Mouse (Mus musculus) forebrain, embryonic 12.5 days (tissue): ENCODE results near the gene Cdk6. TPM values are rescaled to one million over a fixed set of nuclear protein-coding genes. Genes with fewer than 3 reads are reported as not detected.

Experiments
- ATAC-seq: fragments of 200-750 bp; cut with Nextera tagmentation; 2 replicates; pipeline ENCODE4 v1.8.0; 2017; ENCODE audit warnings: moderate TSS enrichment; ENCODE audit not compliant: low FRiP score
- H3K27ac ChIP-seq: fragments of 300-500 bp; sonication (generic); 2 replicates; pipeline ENCODE4 v1.5.1; 2016; ENCODE audit warnings: mild to moderate bottlenecking
- H3K27me3 ChIP-seq: fragments of 300-500 bp; sonication (generic); 2 replicates; pipeline ENCODE4 v1.6.1; 2016; ENCODE audit warnings: mild to moderate bottlenecking
- H3K36me3 ChIP-seq: fragments of 300-500 bp; sonication (generic); replicated peaks from 2 replicates; pipeline ENCODE4 v1.6.1; 2016; ENCODE audit warnings: mild to moderate bottlenecking
- H3K4me1 ChIP-seq: fragments of 300-500 bp; sonication (generic); 2 replicates; pipeline ENCODE4 v1.6.1; 2016
- H3K4me2 ChIP-seq: fragments of 300-500 bp; sonication (generic); 2 replicates; pipeline ENCODE4 v1.6.1; 2016; ENCODE audit warnings: mild to moderate bottlenecking, moderate library complexity
- H3K4me3 ChIP-seq: fragments of 300-500 bp; sonication (generic); replicated peaks from 2 replicates; pipeline ENCODE4 v1.5.1; 2016; ENCODE audit warnings: mild to moderate bottlenecking
- H3K9ac ChIP-seq: fragments of 300-500 bp; sonication (generic); 2 replicates; pipeline ENCODE4 v1.6.1; 2016; ENCODE audit warnings: mild to moderate bottlenecking
- H3K9me3 ChIP-seq: fragments of 300-500 bp; sonication (generic); 2 replicates; pipeline ENCODE4 v1.6.1; 2016
- WGBS: fragments of 180-500 bp; shearing (Covaris S2); methylation state at CpG from one replicate; pipeline ENCODE4 v1.1.7; 2016; 5-methylcytosine and 5-hydroxymethylcytosine counted together
- polyA plus RNA-seq: library from polyadenylated mRNA; unstranded; fragments of >200 nt; fragmentation: Nextera tagmentation; extraction: Ambion mirVana; gene quantifications from 2 replicates; pipeline ENCODE4 v1.2.1, GENCODE M21; 2016

Cdk6 gene
- polyA plus RNA-seq, 1 experiment from 2014 or later: 32.4 TPM

GRCm38 (mm10) chr5:3463758-3464157, 122.5 kb downstream of the Cdk6 start:
- WGBS: 85% methylated on average over 3 of the region's 3 CpGs
- no peak for ATAC-seq
- no peak overlapping the region for H3K9ac ChIP-seq
- no peak overlapping the region for H3K4me2 ChIP-seq
- H3K27ac ChIP-seq: no peak overlapping the region
- H3K36me3 ChIP-seq: no peaks in the 10 kb centered on the region
- no peaks in the 10 kb centered on the region for H3K27me3 ChIP-seq
- H3K4me1 ChIP-seq: no peaks in the 10 kb centered on the region
- H3K9me3 ChIP-seq: no peaks in the 10 kb centered on the region
- no peak overlapping the region for H3K4me3 ChIP-seq

GRCm38 (mm10) chr5:3466069-3466877, 125.0 kb downstream of the Cdk6 start:
- H3K27ac ChIP-seq: no peak overlapping the region
- no peak overlapping the region for H3K4me2 ChIP-seq
- H3K4me1 ChIP-seq: no peaks in the 10 kb centered on the region
- no peak overlapping the region for H3K9ac ChIP-seq
- 75% methylated on average over 7 of the region's 7 CpGs for WGBS
- no peak overlapping the region for H3K4me3 ChIP-seq
- no peaks in the 10 kb centered on the region for H3K36me3 ChIP-seq
- no peaks in the 10 kb centered on the region for H3K9me3 ChIP-seq
- ATAC-seq: no peak
- no peaks in the 10 kb centered on the region for H3K27me3 ChIP-seq

GRCm38 (mm10) chr5:3470866-3471265, 129.6 kb downstream of the Cdk6 start:
- no peaks in the 10 kb centered on the region for H3K36me3 ChIP-seq
- no peaks in the 10 kb centered on the region for H3K4me1 ChIP-seq
- WGBS: 79% methylated on average over 10 of the region's 10 CpGs
- no peak overlapping the region for H3K27ac ChIP-seq
- no peak overlapping the region for H3K4me3 ChIP-seq
- no peak overlapping the region for H3K4me2 ChIP-seq
- no peaks in the 10 kb centered on the region for H3K9me3 ChIP-seq
- H3K27me3 ChIP-seq: no peaks in the 10 kb centered on the region
- no peak for ATAC-seq
- no peak overlapping the region for H3K9ac ChIP-seq

GRCm38 (mm10) chr5:3472311-3473156, 131.2 kb downstream of the Cdk6 start:
- 91% methylated on average over 22 of the region's 22 CpGs for whole genome bisulfite sequencing
- Histone ChIP-seq H3K9me3 (no peaks in the 10 kb centered on the region), H3K4me1 (no peaks in the 10 kb centered on the region), H3K27me3 (no peaks in the 10 kb centered on the region), H3K4me3 (no peak overlapping the region), H3K9ac (no peak overlapping the region), H3K4me2 (no peak overlapping the region), H3K36me3 (no peaks in the 10 kb centered on the region), H3K27ac (no peak overlapping the region)
- no peak for ATAC-seq

- ATAC-seq: no peak
- Histone ChIP-seq H3K4me1 (no peaks in the 10 kb centered on the region), H3K36me3 (no peaks in the 10 kb centered on the region), H3K27ac (no peak overlapping the region), H3K4me3 (no peak overlapping the region), H3K9ac (no peak overlapping the region), H3K27me3 (no peaks in the 10 kb centered on the region), H3K4me2 (no peak overlapping the region), H3K9me3 (no peaks in the 10 kb centered on the region)
- WGBS: 81% methylated on average over 3 of the region's 3 CpGs
Observed at GRCm38 (mm10) chr5:3477711-3478110, 136.4 kb downstream of the Cdk6 start.

- no peak overlapping the region for H3K4me2 ChIP-seq
- H3K27ac ChIP-seq: no peak overlapping the region
- no peaks in the 10 kb centered on the region for H3K4me1 ChIP-seq
- H3K27me3 ChIP-seq: no peaks in the 10 kb centered on the region
- no peaks in the 10 kb centered on the region for H3K9me3 ChIP-seq
- 95% methylated on average over 8 of the region's 8 CpGs for WGBS
- H3K36me3 ChIP-seq: no peaks in the 10 kb centered on the region
- no peak for ATAC-seq
- no peak overlapping the region for H3K4me3 ChIP-seq
- no peak overlapping the region for H3K9ac ChIP-seq
Observed at GRCm38 (mm10) chr5:3478216-3478615, 136.9 kb downstream of the Cdk6 start.

GRCm38 (mm10) chr5:3479016-3479795, 137.9 kb downstream of the Cdk6 start:
- ATAC-seq: no peak
- Histone ChIP-seq H3K9me3 (no peaks in the 10 kb centered on the region), H3K9ac (no peak overlapping the region), H3K27me3 (no peaks in the 10 kb centered on the region), H3K4me2 (no peak overlapping the region), H3K27ac (no peak overlapping the region), H3K4me3 (no peak overlapping the region), H3K36me3 (no peaks in the 10 kb centered on the region), H3K4me1 (no peaks in the 10 kb centered on the region)
- 93% methylated on average over 7 of the region's 7 CpGs for WGBS

- Histone ChIP-seq H3K36me3 (no peaks in the 10 kb centered on the region), H3K4me1 (no peaks in the 10 kb centered on the region), H3K27me3 (no peaks in the 10 kb centered on the region), H3K9ac (no peak overlapping the region), H3K9me3 (no peaks in the 10 kb centered on the region), H3K4me2 (no peak overlapping the region), H3K27ac (no peak overlapping the region), H3K4me3 (no peak overlapping the region)
- ATAC-seq: no peak
- 94% methylated on average over 9 of the region's 9 CpGs for WGBS
Observed at GRCm38 (mm10) chr5:3480637-3481395, 139.5 kb downstream of the Cdk6 start.

GRCm38 (mm10) chr5:3482474-3482873, 141.2 kb downstream of the Cdk6 start:
- Histone ChIP-seq H3K27me3 (no peaks in the 10 kb centered on the region), H3K4me3 (no peak overlapping the region), H3K36me3 (no peaks in the 10 kb centered on the region), H3K27ac (no peak overlapping the region), H3K4me1 (no peaks in the 10 kb centered on the region), H3K9me3 (no peaks in the 10 kb centered on the region), H3K4me2 (no peak overlapping the region), H3K9ac (no peak overlapping the region)
- 93% methylated on average over 7 of the region's 7 CpGs for WGBS
- ATAC-seq: no peak

- Histone ChIP-seq H3K4me1 (no peaks in the 10 kb centered on the region), H3K36me3 (no peaks in the 10 kb centered on the region), H3K4me2 (no peak overlapping the region), H3K4me3 (no peak overlapping the region), H3K9ac (no peak overlapping the region), H3K27me3 (no peaks in the 10 kb centered on the region), H3K9me3 (no peaks in the 10 kb centered on the region), H3K27ac (no peak overlapping the region)
- WGBS: 95% methylated on average over 5 of the region's 5 CpGs
- ATAC-seq: no peak
Observed at GRCm38 (mm10) chr5:3483054-3483722, 141.9 kb downstream of the Cdk6 start.

GRCm38 (mm10) chr5:3486579-3487282, 145.4 kb downstream of the Cdk6 start:
- H3K9ac ChIP-seq: no peak overlapping the region
- H3K4me2 ChIP-seq: no peak overlapping the region
- no peaks in the 10 kb centered on the region for H3K27me3 ChIP-seq
- H3K36me3 ChIP-seq: no peaks in the 10 kb centered on the region
- WGBS: 78% methylated on average over 7 of the region's 7 CpGs
- no peak overlapping the region for H3K4me3 ChIP-seq
- no peak for ATAC-seq
- no peaks in the 10 kb centered on the region for H3K9me3 ChIP-seq
- H3K27ac ChIP-seq: no peak overlapping the region
- H3K4me1 ChIP-seq: no peaks in the 10 kb centered on the region
